Mouse (Mus musculus): ENCODE results near the gene Gm49354. TPM values are rescaled to one million over a fixed set of nuclear protein-coding genes. Genes with fewer than 3 reads are reported as not detected.

The Gm49354 gene
- polyA plus RNA-seq, 1 experiment from 2014 or later = not detected

DNA sequence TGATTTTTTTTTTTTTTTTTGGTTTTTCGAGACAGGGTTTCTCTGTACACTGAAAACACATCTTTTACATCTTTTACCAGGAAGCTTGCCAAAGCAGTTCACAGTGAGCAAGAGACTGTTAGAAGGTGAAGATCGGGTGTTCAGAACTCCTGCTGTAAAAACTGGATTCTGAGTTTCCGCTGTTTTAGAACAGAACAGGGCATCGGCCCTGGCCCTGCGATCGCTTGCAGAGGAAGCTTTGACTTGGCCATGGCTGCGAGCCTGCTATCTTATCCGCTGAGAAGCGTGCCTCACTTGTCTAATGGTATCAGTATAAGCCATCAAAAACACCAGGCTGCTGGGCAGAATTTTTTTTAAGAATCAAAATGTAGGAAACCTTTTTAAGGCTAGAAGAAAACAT, 11.2 kb downstream of the Gm49354 start:
- Histone ChIP-seq H3K27ac (ENCODE audit: low read length) (peak overlapping the region; percentile 100), H3K36me3 (ENCODE audit: control insufficient read depth, insufficient read depth) (peaks cover 43% of the 10 kb centered on the region), H3K4me1 (ENCODE audit: control insufficient read depth, low read depth, low read length) (peaks cover 49% of the 10 kb centered on the region), H3K27me3 (ENCODE audit: control insufficient read depth, insufficient read depth, low read depth, low read length) (no peaks in the 10 kb centered on the region), H3K4me2 (ENCODE audit: low read depth, low read length) (peak overlapping the region; percentile 94), H3K4me3 (ENCODE audit: low read depth, low read length) (peak overlapping the region; percentile 94), H3K9me3 (replicated peaks; ENCODE audit: control insufficient read depth, low read length) (no peaks in the 10 kb centered on the region), H3K9ac (ENCODE audit: low read depth, low read length) (peak overlapping the region; percentile 89)
- WGBS (ENCODE audit: insufficient replicate concordance) = 14% methylated on average over 9 of the region's 9 CpGs
- ATAC-seq (ENCODE audit: low read depth) = peak; percentile 16; the same call in 1 of the 2 replicates

DNA sequence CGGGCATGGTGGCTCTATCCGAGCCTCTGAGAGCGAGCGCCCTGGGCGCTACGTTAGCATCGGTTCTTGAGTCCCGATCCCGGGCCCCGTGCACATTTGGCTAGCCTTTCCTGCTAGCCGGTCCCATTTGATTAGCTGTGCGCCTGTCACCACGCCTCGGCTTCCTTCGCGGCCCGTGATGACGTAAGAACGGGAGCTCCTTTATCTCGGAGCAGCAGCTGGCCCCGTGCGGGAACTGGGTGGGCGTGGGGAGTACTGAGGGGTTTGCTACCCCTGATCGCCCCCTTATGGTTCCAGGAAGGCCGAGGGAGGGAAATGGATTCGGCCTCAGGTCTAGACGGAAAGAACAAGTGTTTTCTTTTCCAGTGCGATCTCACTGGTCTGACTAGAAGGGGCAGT, 11.9 kb downstream of the Gm49354 start:
- Histone ChIP-seq H3K9ac (ENCODE audit: low read depth, low read length) (peak overlapping the region; percentile 89), H3K27ac (ENCODE audit: low read length) (peak overlapping the region; percentile 100), H3K4me1 (ENCODE audit: control insufficient read depth, low read depth, low read length) (peaks cover 54% of the 10 kb centered on the region), H3K27me3 (ENCODE audit: control insufficient read depth, insufficient read depth, low read depth, low read length) (no peaks in the 10 kb centered on the region), H3K4me3 (ENCODE audit: low read depth, low read length) (peak overlapping the region; percentile 94), H3K9me3 (replicated peaks; ENCODE audit: control insufficient read depth, low read length) (no peaks in the 10 kb centered on the region), H3K4me2 (ENCODE audit: low read depth, low read length) (peak overlapping the region; percentile 94), H3K36me3 (ENCODE audit: control insufficient read depth, insufficient read depth) (peaks cover 36% of the 10 kb centered on the region)
- ATAC-seq (ENCODE audit: low read depth) = peak; percentile 81
- under 1% methylated on average over 28 of the region's 28 CpGs for WGBS (ENCODE audit: insufficient replicate concordance)

DNA sequence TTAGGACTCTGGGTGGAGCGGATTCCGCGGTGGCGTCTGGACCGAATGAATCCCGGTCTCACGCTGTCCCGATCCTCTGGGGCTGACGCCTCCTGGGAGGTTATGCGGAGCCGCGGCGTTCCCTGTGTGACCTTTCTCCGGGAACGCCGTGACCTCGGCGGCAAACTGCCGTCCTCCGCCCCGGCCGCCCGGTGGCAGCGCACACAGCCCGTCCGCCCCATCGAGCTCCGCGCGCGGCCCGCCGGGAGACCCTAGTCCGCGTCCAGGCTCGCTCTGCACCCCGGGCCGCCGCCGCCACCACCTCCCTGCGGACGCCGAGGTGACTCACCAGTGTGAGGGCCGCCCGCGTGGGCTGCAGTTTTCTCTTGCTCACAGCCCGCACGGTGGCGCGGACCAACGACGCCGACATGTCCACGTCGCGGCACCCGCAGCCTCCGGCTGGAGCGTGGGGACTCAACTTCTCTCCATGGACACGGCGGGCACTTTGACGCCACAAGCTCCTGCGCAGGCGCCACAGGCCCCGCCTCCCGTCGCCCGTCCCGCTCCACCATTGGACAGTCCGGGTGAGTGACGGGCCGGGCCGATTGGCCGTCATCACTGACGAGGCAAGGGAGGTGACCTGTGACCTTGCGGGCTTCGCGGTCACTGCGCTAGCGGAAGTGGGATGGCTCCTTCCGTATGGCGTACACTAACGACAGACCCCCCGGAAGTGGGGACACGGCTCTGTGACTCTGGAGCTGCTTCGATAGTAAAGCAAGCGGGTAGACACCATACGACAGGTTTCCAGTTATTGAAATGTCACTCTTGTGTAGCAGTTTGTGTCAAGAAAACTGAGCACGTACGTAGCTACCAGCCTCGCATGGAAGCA, 12.5 kb downstream of the Gm49354 start, which contains the start of gene Isca1:
TSS of gene Isca1 (minus strand) at position 515 of the 868 bp plus-strand sequence.
- Histone ChIP-seq H3K36me3 (ENCODE audit: control insufficient read depth, insufficient read depth) (peaks cover 30% of the 10 kb centered on the region), H3K4me1 (ENCODE audit: control insufficient read depth, low read depth, low read length) (peaks cover 54% of the 10 kb centered on the region), H3K4me3 (ENCODE audit: low read depth, low read length) (peak within 1 kb of the TSS; percentile 94), H3K9me3 (replicated peaks; ENCODE audit: control insufficient read depth, low read length) (no peaks in the 10 kb centered on the region), H3K9ac (ENCODE audit: low read depth, low read length) (peak within 1 kb of the TSS; percentile 99), H3K27ac (ENCODE audit: low read length) (peak within 1 kb of the TSS; percentile 100), H3K4me2 (ENCODE audit: low read depth, low read length) (peak within 1 kb of the TSS; percentile 94), H3K27me3 (ENCODE audit: control insufficient read depth, insufficient read depth, low read depth, low read length) (no peaks in the 10 kb centered on the region)
- under 1% methylated on average over 89 of the region's 91 CpGs for WGBS (ENCODE audit: insufficient replicate concordance)
- ATAC-seq (ENCODE audit: low read depth) = peak; percentile 92

DNA sequence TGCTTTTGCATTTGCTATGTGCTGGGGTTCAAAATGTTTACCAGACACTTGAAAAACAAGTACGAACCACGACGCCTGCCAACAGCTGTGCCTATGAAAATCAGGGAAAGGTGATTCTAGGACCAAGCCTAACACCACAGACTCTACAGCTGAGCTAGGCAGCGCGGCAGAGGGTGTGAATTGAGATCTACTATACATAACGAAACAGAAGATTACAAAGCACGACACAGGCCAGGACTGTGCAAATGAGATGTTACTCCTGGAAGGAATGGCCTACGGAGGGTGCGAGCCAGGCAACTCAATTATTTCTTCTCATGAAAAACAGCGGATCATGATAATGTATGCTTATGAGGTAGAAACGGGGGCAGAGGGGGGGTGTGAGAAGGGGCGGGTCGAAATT, 13.5 kb downstream of the Gm49354 start:
- H3K36me3 ChIP-seq (ENCODE audit: control insufficient read depth, insufficient read depth) = peaks cover 28% of the 10 kb centered on the region
- ATAC-seq (ENCODE audit: low read depth) = no peak
- WGBS (ENCODE audit: insufficient replicate concordance) = 14% methylated on average over 13 of the region's 13 CpGs
- H3K9me3 ChIP-seq (replicated peaks; ENCODE audit: control insufficient read depth, low read length) = no peaks in the 10 kb centered on the region
- peak overlapping the region; percentile 74 for H3K4me2 ChIP-seq (ENCODE audit: low read depth, low read length)
- peak overlapping the region; percentile 100 for H3K27ac ChIP-seq (ENCODE audit: low read length)
- H3K9ac ChIP-seq (ENCODE audit: low read depth, low read length) = peak overlapping the region; percentile 99
- peaks cover 60% of the 10 kb centered on the region for H3K4me1 ChIP-seq (ENCODE audit: control insufficient read depth, low read depth, low read length)
- H3K27me3 ChIP-seq (ENCODE audit: control insufficient read depth, insufficient read depth, low read depth, low read length) = no peaks in the 10 kb centered on the region
- H3K4me3 ChIP-seq (ENCODE audit: low read depth, low read length) = peak overlapping the region; percentile 94

GRCm38 (mm10) chr13:59766786-59767515, 15.1 kb downstream of the Gm49354 start:
- peak overlapping the region; percentile 94 for H3K4me3 ChIP-seq (ENCODE audit: low read depth, low read length)
- H3K36me3 ChIP-seq (ENCODE audit: control insufficient read depth, insufficient read depth) = peaks cover 26% of the 10 kb centered on the region
- H3K4me1 ChIP-seq (ENCODE audit: control insufficient read depth, low read depth, low read length) = peaks cover 63% of the 10 kb centered on the region
- no peaks in the 10 kb centered on the region for H3K9me3 ChIP-seq (replicated peaks; ENCODE audit: control insufficient read depth, low read length)
- WGBS (ENCODE audit: insufficient replicate concordance) = 59% methylated on average over 11 of the region's 11 CpGs
- peak overlapping the region; percentile 74 for H3K4me2 ChIP-seq (ENCODE audit: low read depth, low read length)
- ATAC-seq (ENCODE audit: low read depth) = no peak
- H3K27me3 ChIP-seq (ENCODE audit: control insufficient read depth, insufficient read depth, low read depth, low read length) = no peaks in the 10 kb centered on the region
- peak overlapping the region; percentile 100 for H3K27ac ChIP-seq (ENCODE audit: low read length)
- peak overlapping the region; percentile 99 for H3K9ac ChIP-seq (ENCODE audit: low read depth, low read length)

DNA sequence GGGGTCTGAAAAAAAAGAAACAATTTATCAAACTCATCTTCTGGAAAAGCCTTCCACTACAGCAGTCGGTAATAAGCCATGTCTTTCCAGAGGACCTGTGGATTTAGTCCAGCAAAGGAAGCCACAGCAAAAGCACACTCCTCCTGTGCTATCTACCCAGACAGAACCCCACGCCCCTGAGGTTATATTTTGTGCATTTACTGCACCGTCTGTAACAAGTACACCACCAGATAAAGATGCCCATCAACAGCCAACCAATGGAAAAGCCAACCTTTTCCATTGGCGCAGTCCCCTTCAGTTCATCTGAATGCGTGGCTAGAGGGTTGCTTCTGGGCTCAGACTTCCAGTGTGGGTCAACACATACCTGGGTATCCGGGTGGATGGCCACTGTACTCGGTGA, 19.3 kb downstream of the Gm49354 start:
- Histone ChIP-seq H3K9me3 (replicated peaks; ENCODE audit: control insufficient read depth, low read length) (no peaks in the 10 kb centered on the region), H3K27ac (ENCODE audit: low read length) (peak overlapping the region; percentile 81), H3K4me1 (ENCODE audit: control insufficient read depth, low read depth, low read length) (peaks cover 47% of the 10 kb centered on the region), H3K4me2 (ENCODE audit: low read depth, low read length) (peak overlapping the region; percentile 49), H3K27me3 (ENCODE audit: control insufficient read depth, insufficient read depth, low read depth, low read length) (no peaks in the 10 kb centered on the region), H3K9ac (ENCODE audit: low read depth, low read length) (peak overlapping the region; percentile 18), H3K36me3 (ENCODE audit: control insufficient read depth, insufficient read depth) (peaks cover 65% of the 10 kb centered on the region), H3K4me3 (ENCODE audit: low read depth, low read length) (peak overlapping the region; percentile 14)
- 42% methylated on average over 7 of the region's 7 CpGs for WGBS (ENCODE audit: insufficient replicate concordance)
- ATAC-seq (ENCODE audit: low read depth) = peak; percentile 73

DNA sequence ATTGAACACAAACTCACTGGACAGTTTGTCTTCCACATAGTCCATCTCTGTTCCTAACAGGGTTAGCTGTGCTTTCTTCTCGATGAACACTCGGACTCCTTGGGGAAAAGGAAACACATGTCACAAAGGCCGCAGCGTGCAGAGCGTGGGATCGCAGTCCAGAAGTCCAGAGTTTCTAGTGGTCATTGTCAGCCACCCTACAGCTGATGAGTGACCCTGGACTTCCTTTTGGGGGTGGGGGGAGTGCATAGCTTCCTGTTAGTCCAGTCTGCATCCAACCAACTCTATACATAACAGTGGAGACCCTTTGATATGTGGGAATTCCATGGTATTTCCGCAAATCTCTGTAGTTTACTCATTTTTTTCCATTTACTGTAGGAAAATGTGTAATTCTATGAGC, 25.1 kb downstream of the Gm49354 start:
- Histone ChIP-seq H3K27ac (ENCODE audit: low read length) (no peak overlapping the region), H3K4me1 (ENCODE audit: control insufficient read depth, low read depth, low read length) (peaks cover under 1% of the 10 kb centered on the region; the same call in 1 of the 2 replicates), H3K4me2 (ENCODE audit: low read depth, low read length) (no peak overlapping the region), H3K36me3 (ENCODE audit: control insufficient read depth, insufficient read depth) (peaks cover 67% of the 10 kb centered on the region), H3K9me3 (replicated peaks; ENCODE audit: control insufficient read depth, low read length) (no peaks in the 10 kb centered on the region), H3K27me3 (ENCODE audit: control insufficient read depth, insufficient read depth, low read depth, low read length) (no peaks in the 10 kb centered on the region), H3K4me3 (ENCODE audit: low read depth, low read length) (no peak overlapping the region), H3K9ac (ENCODE audit: low read depth, low read length) (no peak overlapping the region)
- 93% methylated on average over 7 of the region's 7 CpGs for WGBS (ENCODE audit: insufficient replicate concordance)
- peak; percentile 57 for ATAC-seq (ENCODE audit: low read depth)

DNA sequence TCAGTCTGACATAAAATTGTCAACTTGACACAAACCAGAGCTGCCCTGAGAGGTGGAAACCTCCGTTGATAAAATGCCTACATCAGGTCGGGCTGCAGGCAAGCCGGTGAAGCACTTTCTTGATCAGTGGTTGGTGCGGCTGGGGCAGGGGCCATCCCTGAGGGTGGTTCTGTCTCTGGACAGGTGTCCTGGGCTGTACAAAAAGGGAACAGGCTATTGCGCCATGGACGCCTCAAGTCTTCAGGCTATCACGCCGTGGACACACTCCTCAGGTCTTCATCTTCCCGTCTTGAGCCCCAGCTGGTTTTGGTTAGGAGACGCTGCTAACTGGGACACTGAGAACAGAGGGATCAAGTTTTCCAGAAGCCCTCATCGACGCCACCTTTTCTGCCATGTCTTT, 31.7 kb downstream of the Gm49354 start:
- Histone ChIP-seq H3K36me3 (ENCODE audit: control insufficient read depth, insufficient read depth) (peaks cover 15% of the 10 kb centered on the region), H3K27me3 (ENCODE audit: control insufficient read depth, insufficient read depth, low read depth, low read length) (no peaks in the 10 kb centered on the region), H3K27ac (ENCODE audit: low read length) (no peak overlapping the region), H3K4me2 (ENCODE audit: low read depth, low read length) (no peak overlapping the region), H3K4me3 (ENCODE audit: low read depth, low read length) (no peak overlapping the region), H3K9me3 (replicated peaks; ENCODE audit: control insufficient read depth, low read length) (no peaks in the 10 kb centered on the region), H3K4me1 (ENCODE audit: control insufficient read depth, low read depth, low read length) (no peaks in the 10 kb centered on the region), H3K9ac (ENCODE audit: low read depth, low read length) (no peak overlapping the region)
- ATAC-seq (ENCODE audit: low read depth) = no peak
- whole genome bisulfite sequencing (ENCODE audit: insufficient replicate concordance) = 62% methylated on average over 12 of the region's 12 CpGs
